Mouse (Mus musculus): ENCODE data around the gene Zc3h12d.

DNA sequence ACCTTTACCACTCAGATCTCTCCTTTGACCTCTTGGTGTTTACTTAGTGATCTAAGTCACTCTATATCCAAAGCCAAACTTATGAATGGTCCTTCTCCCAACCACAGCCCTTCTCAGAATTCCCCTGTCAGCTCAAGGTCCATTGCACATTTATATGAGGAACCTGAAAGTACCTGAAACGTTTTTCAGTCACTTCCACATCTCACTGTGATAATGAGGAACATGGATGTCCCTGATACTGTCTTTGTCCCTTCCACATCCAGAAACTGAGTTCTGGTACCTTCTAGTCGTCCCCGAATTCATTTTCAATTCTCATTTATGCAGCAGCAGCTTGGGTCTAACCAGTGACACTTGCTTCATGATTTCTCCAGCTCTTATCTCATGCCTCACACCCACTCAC, 19.6 kb downstream of the Zc3h12d start:
- TF ChIP-seq CTCF (IDR thresholded peaks at IDR 0.05; ENCODE audit: low read depth) (no peak), EP300 (optimal IDR thresholded peaks at IDR 0.05) (no peak)

Measured in stomach, postnatal 0 days (tissue).